Mouse (Mus musculus): ENCODE data around the gene Rnaseh2a. TPM values are rescaled to one million over a fixed set of nuclear protein-coding genes. Genes with fewer than 3 reads are reported as not detected.

Gene Rnaseh2a
- total and polyA plus RNA-seq, 3 experiments, result 105 to 109 TPM; not detected in 1

GRCm38 (mm10) chr8:84973803-84974542, 4.4 kb upstream of the Rnaseh2a start (continued):
- no peak for TF ChIP-seq KAT2A (conservative IDR thresholded peaks at IDR 0.05; ENCODE audit: low read depth, low read length)

GRCm38 (mm10) chr8:84973079-84973478, 3.5 kb upstream of the Rnaseh2a start:
- Histone ChIP-seq H3K9me3 (replicated peaks; ENCODE audit: insufficient read depth, low read length) (no peaks in the 10 kb centered on the region), H3K9ac (ENCODE audit: control insufficient read depth, low read depth, low read length, poor library complexity, severe bottlenecking) (no peak overlapping the region), H3K27me3 (ENCODE audit: control insufficient read depth in 1 of 2, insufficient read depth in 2 of 2, low read length in 2 of 2) (no peaks in the 10 kb centered on the region), H3K4me3 (ENCODE audit: control insufficient read depth in 1 of 2, insufficient read depth in 1 of 2, low read depth in 2 of 2, low read length in 2 of 2) (no peak overlapping the region), H3K4me1 (ENCODE audit: control insufficient read depth in 1 of 2, insufficient read depth in 2 of 2, low read length in 2 of 2) (peaks cover 4 to 30% of the 10 kb centered on the region in 2 experiments; a peak in 2 of 4 replicates), H3K27ac (ENCODE audit: control insufficient read depth, low read depth, low read length) (peak overlapping the region; percentile 41), H3K79me2 (ENCODE audit: control insufficient read depth, insufficient read depth, low read length, poor library complexity) (peaks cover 40% of the 10 kb centered on the region), H3K36me3 (ENCODE audit: control insufficient read depth in 1 of 2, insufficient read depth in 2 of 2, low read length in 2 of 2) (peaks cover 4 to 22% of the 10 kb centered on the region in 2 experiments; a peak in 3 of 4 replicates)
- no peak for DNase-seq (ENCODE audit: low read depth, low spot score)
- TF ChIP-seq SMC3 (IDR thresholded peaks at IDR 0.05; ENCODE audit: low read depth, low read length) (no peak), KAT2A (conservative IDR thresholded peaks at IDR 0.05; ENCODE audit: low read depth, low read length) (no peak), ZKSCAN1 (IDR thresholded peaks at IDR 0.05; ENCODE audit: low read depth, low read length) (no peak), ETS1 (IDR thresholded peaks at IDR 0.05; ENCODE audit: low read depth, low read length) (no peak), TBP (IDR thresholded peaks at IDR 0.05; ENCODE audit: low read depth, low read length) (no peak), POLR2AphosphoS2 (IDR thresholded peaks at IDR 0.05; ENCODE audit: low read length) (no peak), MAZ (IDR thresholded peaks at IDR 0.05; ENCODE audit: low read depth, low read length) (no peak), HCFC1 (IDR thresholded peaks at IDR 0.05; ENCODE audit: low read depth, low read length) (no peak), MEF2A (IDR thresholded peaks at IDR 0.05; ENCODE audit: extremely low read depth, insufficient replicate concordance, low read depth, low read length, poor library complexity, severe bottlenecking) (no peak), POLR2AphosphoS5 (IDR thresholded peaks at IDR 0.05; ENCODE audit: borderline replicate concordance, low read depth, low read length) (no peak), NELFE (IDR thresholded peaks at IDR 0.05; ENCODE audit: low read depth, low read length) (no peak), RAD21 (IDR thresholded peaks at IDR 0.05; ENCODE audit: low read depth, low read length) (no peak), CHD2 (IDR thresholded peaks at IDR 0.05; ENCODE audit: low read length) (no peak)

- peak overlapping the region; percentile 65 to 73 for H3K4me3 ChIP-seq (ENCODE audit: control insufficient read depth in 1 of 2, insufficient read depth in 1 of 2, low read depth in 2 of 2, low read length in 2 of 2)
- peaks cover 9 to 47% of the 10 kb centered on the region in 2 experiments for H3K4me1 ChIP-seq (ENCODE audit: control insufficient read depth in 1 of 2, insufficient read depth in 2 of 2, low read length in 2 of 2)
- H3K36me3 ChIP-seq (ENCODE audit: control insufficient read depth in 1 of 2, insufficient read depth in 2 of 2, low read length in 2 of 2), result peaks cover 4 to 38% of the 10 kb centered on the region in 2 experiments; a peak in 3 of 4 replicates
- H3K27me3 ChIP-seq (ENCODE audit: control insufficient read depth in 1 of 2, insufficient read depth in 2 of 2, low read length in 2 of 2), result no peaks in the 10 kb centered on the region
- H3K9ac ChIP-seq (ENCODE audit: control insufficient read depth, low read depth, low read length, poor library complexity, severe bottlenecking), result peak overlapping the region; percentile 91
- peak overlapping the region; percentile 84 for H3K27ac ChIP-seq (ENCODE audit: control insufficient read depth, low read depth, low read length)
- H3K79me2 ChIP-seq (ENCODE audit: control insufficient read depth, insufficient read depth, low read length, poor library complexity), result peaks cover 22% of the 10 kb centered on the region
- DNase-seq (ENCODE audit: low read depth, low spot score), result peak; percentile 94
- H3K9me3 ChIP-seq (replicated peaks; ENCODE audit: insufficient read depth, low read length), result no peaks in the 10 kb centered on the region
- TF ChIP-seq UBTF (IDR thresholded peaks at IDR 0.05; ENCODE audit: borderline replicate concordance, insufficient read depth, low read depth, low read length), result no peak
- 0 out of 2 replicates have a peak, but pooled peaks have one; percentile 14 for TF ChIP-seq HCFC1 (IDR thresholded peaks at IDR 0.05; ENCODE audit: low read depth, low read length)
- no peak for TF ChIP-seq CHD1 (IDR thresholded peaks at IDR 0.05; ENCODE audit: low read depth, low read length)
- TF ChIP-seq POLR2A (IDR thresholded peaks at IDR 0.05; ENCODE audit: control insufficient read depth in 1 of 2, insufficient read depth in 1 of 2, low read depth in 1 of 2, low read length in 2 of 2, poor library complexity in 1 of 2), result peak; percentile 58 to 73; a peak in 2 of 4 replicates
- TF ChIP-seq ZKSCAN1 (IDR thresholded peaks at IDR 0.05; ENCODE audit: low read depth, low read length), result no peak
- no peak for TF ChIP-seq KAT2A (conservative IDR thresholded peaks at IDR 0.05; ENCODE audit: low read depth, low read length)
- peak; percentile 87 for TF ChIP-seq SIN3A (IDR thresholded peaks at IDR 0.05; ENCODE audit: low read length)
- TF ChIP-seq MEF2A (IDR thresholded peaks at IDR 0.05; ENCODE audit: extremely low read depth, insufficient replicate concordance, low read depth, low read length, poor library complexity, severe bottlenecking), result no peak
- TF ChIP-seq ZMIZ1 (IDR thresholded peaks at IDR 0.05; ENCODE audit: low read depth, low read length), result peak; percentile 58; the same call in 1 of the 2 replicates
- peak; percentile 64 for TF ChIP-seq POLR2AphosphoS2 (IDR thresholded peaks at IDR 0.05; ENCODE audit: low read length)
- no peak for TF ChIP-seq MYC (IDR thresholded peaks at IDR 0.05; ENCODE audit: low read depth, low read length)
- no peak for TF ChIP-seq E2F4 (IDR thresholded peaks at IDR 0.05; ENCODE audit: borderline replicate concordance, low read depth, low read length)
- no peak for TF ChIP-seq MYB (IDR thresholded peaks at IDR 0.05; ENCODE audit: low read depth, low read length)
- no peak for TF ChIP-seq MAFK (IDR thresholded peaks at IDR 0.05; ENCODE audit: borderline replicate concordance, low read depth, low read length)
- peak; percentile 83; the same call in 1 of the 2 replicates for TF ChIP-seq MAZ (IDR thresholded peaks at IDR 0.05; ENCODE audit: low read depth, low read length)
- peak; percentile 90 for TF ChIP-seq RCOR1 (IDR thresholded peaks at IDR 0.05; ENCODE audit: low read depth, low read length)
- no peak for TF ChIP-seq JUND (IDR thresholded peaks at IDR 0.05; ENCODE audit: low read depth, low read length)
- peak; percentile 55; the same call in 1 of the 2 replicates for TF ChIP-seq NELFE (IDR thresholded peaks at IDR 0.05; ENCODE audit: low read depth, low read length)
- TF ChIP-seq CTCF (IDR thresholded peaks at IDR 0.05 in 2 of 3, conservative IDR thresholded peaks at IDR 0.05 in 1 of 3; ENCODE audit: control insufficient read depth in 1 of 3, insufficient read depth in 1 of 3, low read depth in 2 of 3, low read length in 3 of 3, poor library complexity in 1 of 3, severe bottlenecking in 1 of 3), result no peak
- TF ChIP-seq ZNF384 (IDR thresholded peaks at IDR 0.05; ENCODE audit: low read depth, low read length), result no peak
- TF ChIP-seq TCF12 (IDR thresholded peaks at IDR 0.05; ENCODE audit: low read depth, low read length), result peak; percentile 98
Observed at GRCm38 (mm10) chr8:84970913-84971312, 1.3 kb upstream of the Rnaseh2a start.

Data from MEL (cell line).